Mouse (Mus musculus) neural tube, embryonic 13.5 days (tissue): ENCODE measurements around the gene Cdkl3. TPM values are rescaled to one million over a fixed set of nuclear protein-coding genes. Genes with fewer than 3 reads are reported as not detected.
A peak's percentile ranks its signal among the peaks of the same experiment; 100 is the strongest.

Experiments used
- ATAC-seq: fragments of 200-750 bp; cut with Nextera tagmentation; 2 replicates; pipeline ENCODE4 v1.8.0; 2017; ENCODE audit warnings: low read depth, mild to moderate bottlenecking, moderate TSS enrichment, moderate library complexity
- H3K27ac ChIP-seq: fragments of 300-500 bp; sonication (generic); replicated peaks from 2 replicates; pipeline ENCODE4 v1.5.1; 2015; ENCODE audit warnings: moderate library complexity, mild to moderate bottlenecking, inconsistent platforms
- H3K27me3 ChIP-seq: fragments of 300-500 bp; sonication (generic); 2 replicates; pipeline ENCODE4 v1.6.1; 2015; ENCODE audit warnings: mild to moderate bottlenecking, inconsistent platforms
- H3K36me3 ChIP-seq: fragments of 300-500 bp; sonication (generic); 2 replicates; pipeline ENCODE4 v1.6.1; 2015; ENCODE audit warnings: mild to moderate bottlenecking, inconsistent platforms
- H3K4me1 ChIP-seq: fragments of 300-500 bp; sonication (generic); replicated peaks from 2 replicates; pipeline ENCODE4 v1.6.1; 2015; ENCODE audit warnings: inconsistent platforms
- H3K4me2 ChIP-seq: fragments of 300-500 bp; sonication (generic); 2 replicates; pipeline ENCODE4 v1.6.1; 2015; ENCODE audit warnings: inconsistent platforms, mild to moderate bottlenecking, moderate library complexity
- H3K4me3 ChIP-seq: fragments of 300-500 bp; sonication (generic); 2 replicates; pipeline ENCODE4 v1.5.1; 2015; ENCODE audit warnings: mild to moderate bottlenecking, inconsistent platforms
- H3K9ac ChIP-seq: fragments of 300-500 bp; sonication (generic); 2 replicates; pipeline ENCODE4 v1.6.1; 2015; ENCODE audit warnings: moderate library complexity, mild to moderate bottlenecking, inconsistent platforms
- H3K9me3 ChIP-seq: fragments of 300-500 bp; sonication (generic); 2 replicates; pipeline ENCODE4 v1.6.1; 2016; ENCODE audit warnings: inconsistent platforms
- WGBS: fragments of 180-500 bp; shearing (Covaris S2); methylation state at CpG from one replicate; pipeline ENCODE4 v1.1.7; 2015; 5-methylcytosine and 5-hydroxymethylcytosine counted together
- polyA plus RNA-seq: library from polyadenylated mRNA; unstranded; fragments of >200 nt; fragmentation: Nextera tagmentation; extraction: Ambion mirVana; gene quantifications from 2 replicates; pipeline ENCODE4 v1.2.1, GENCODE M21; 2015

Gene Cdkl3
- polyA plus RNA-seq, 1 experiment from 2014 or later: 23.7 TPM

DNA sequence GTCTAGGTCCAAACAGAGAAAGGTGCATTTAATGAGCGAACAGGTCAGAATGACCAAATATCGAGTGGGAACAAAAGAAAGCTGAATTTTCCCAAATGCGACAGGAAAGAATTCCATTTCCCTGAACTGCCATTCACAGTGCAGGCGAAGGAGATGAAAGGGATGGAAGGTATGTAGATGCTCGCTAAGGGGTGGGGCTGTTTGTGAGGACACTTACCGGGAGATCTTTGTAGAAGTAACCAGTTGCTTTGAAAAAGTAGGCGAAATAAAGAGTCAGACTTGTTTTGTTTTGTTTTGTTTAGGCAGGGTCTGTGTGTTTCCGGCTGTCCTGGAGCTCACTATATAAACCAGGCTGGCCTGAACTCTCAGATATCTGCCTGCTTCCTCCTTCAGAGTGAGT is 28.3 kb downstream of the Cdkl3 start:
- WGBS: 59% methylated on average over 8 of the region's 8 CpGs
- ATAC-seq: no peak

DNA sequence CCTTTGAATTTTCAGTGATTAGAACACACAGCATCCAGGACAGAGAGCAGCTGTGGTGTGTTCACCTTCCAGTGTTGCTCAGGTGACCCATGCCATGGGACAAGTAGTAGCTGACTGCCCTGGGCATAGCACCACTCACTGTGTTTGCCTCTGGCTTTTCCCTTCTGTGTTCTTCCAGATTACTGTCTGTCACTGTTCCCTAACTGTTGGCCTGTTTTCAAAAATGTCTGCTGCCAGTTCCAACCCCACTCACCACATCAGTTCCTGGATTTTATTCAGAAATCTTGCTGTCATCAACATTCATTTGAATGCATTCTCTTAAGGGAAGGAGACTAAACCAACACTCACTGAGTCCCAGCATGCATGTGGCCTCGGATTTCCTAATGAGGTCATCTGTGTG is 29.9 kb downstream of the Cdkl3 start:
- no peaks in the 10 kb centered on the region; the same call in 1 of the 2 replicates for H3K9me3 ChIP-seq

More for the DNA sequence above, 28.3 kb downstream of the Cdkl3 start:
- Histone ChIP-seq H3K36me3 (peaks cover 15% of the 10 kb centered on the region), H3K4me1 (no peaks in the 10 kb centered on the region), H3K9ac (no peak overlapping the region), H3K9me3 (no peaks in the 10 kb centered on the region; the same call in 1 of the 2 replicates), H3K4me3 (no peak overlapping the region), H3K4me2 (no peak overlapping the region), H3K27me3 (no peaks in the 10 kb centered on the region), H3K27ac (no peak overlapping the region)

DNA sequence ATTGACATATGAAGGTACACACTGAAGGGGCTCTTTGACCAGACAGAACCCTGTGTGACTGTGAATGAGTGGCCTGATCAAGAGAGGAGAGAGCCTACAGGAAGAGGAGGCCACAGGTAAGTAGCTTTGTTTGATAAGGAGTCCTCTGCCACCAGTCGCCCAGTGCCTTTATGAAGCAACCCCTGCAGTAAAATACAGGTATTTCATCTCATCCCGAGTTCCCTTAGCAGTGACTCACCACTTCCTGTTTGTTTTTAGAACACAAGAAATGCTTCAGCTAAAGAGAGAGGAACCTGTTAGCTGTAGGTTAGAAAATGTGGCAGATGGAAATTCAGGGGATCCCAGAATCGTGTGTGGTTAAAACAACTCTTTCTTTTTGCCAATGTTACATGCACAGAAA is 31.9 kb downstream of the Cdkl3 start:
- H3K27me3 ChIP-seq: no peaks in the 10 kb centered on the region

More for the DNA sequence above, 29.9 kb downstream of the Cdkl3 start:
- H3K36me3 ChIP-seq: peaks cover 15% of the 10 kb centered on the region
- no peak overlapping the region for H3K9ac ChIP-seq
- no peak for ATAC-seq
- H3K27me3 ChIP-seq: no peaks in the 10 kb centered on the region
- 85% methylated on average over 1 of the region's 1 CpGs for WGBS
- H3K4me3 ChIP-seq: no peak overlapping the region
- no peaks in the 10 kb centered on the region for H3K4me1 ChIP-seq
- no peak overlapping the region for H3K27ac ChIP-seq
- H3K4me2 ChIP-seq: no peak overlapping the region

DNA sequence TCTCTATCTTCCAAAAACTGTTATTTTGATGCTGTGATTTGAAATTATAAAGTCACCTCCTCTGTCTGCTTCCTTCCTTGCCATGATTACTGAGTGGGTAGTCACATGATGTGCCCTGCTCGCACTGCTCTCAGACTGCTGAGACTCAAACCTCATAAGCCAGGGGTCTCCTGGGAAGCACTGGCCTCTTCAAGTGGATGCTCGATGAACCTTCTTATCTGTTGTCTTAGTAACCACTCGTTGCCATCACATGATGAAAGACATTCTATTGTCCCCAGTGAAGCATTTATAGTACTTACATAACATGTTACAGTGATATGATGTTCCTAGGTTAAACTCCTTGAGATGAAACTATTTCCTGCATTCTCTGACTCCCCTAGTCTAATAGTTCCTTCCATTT is 33.6 kb downstream of the Cdkl3 start:
- no peak for ATAC-seq
- Histone ChIP-seq H3K4me2 (no peak overlapping the region), H3K27me3 (no peaks in the 10 kb centered on the region), H3K4me3 (no peak overlapping the region), H3K27ac (peak overlapping the region; percentile 18), H3K4me1 (no peaks in the 10 kb centered on the region), H3K9ac (no peak overlapping the region), H3K9me3 (no peaks in the 10 kb centered on the region), H3K36me3 (peaks cover 12% of the 10 kb centered on the region; the same call in 1 of the 2 replicates)
- 40% methylated on average over 3 of the region's 3 CpGs for WGBS

More for the DNA sequence above, 31.9 kb downstream of the Cdkl3 start:
- Histone ChIP-seq H3K36me3 (peaks cover 17% of the 10 kb centered on the region), H3K4me1 (no peaks in the 10 kb centered on the region), H3K9ac (no peak overlapping the region), H3K4me2 (no peak overlapping the region), H3K27ac (no peak overlapping the region), H3K9me3 (no peaks in the 10 kb centered on the region; the same call in 1 of the 2 replicates), H3K4me3 (no peak overlapping the region)
- no peak for ATAC-seq
- 81% methylated on average over 3 of the region's 3 CpGs for WGBS

DNA sequence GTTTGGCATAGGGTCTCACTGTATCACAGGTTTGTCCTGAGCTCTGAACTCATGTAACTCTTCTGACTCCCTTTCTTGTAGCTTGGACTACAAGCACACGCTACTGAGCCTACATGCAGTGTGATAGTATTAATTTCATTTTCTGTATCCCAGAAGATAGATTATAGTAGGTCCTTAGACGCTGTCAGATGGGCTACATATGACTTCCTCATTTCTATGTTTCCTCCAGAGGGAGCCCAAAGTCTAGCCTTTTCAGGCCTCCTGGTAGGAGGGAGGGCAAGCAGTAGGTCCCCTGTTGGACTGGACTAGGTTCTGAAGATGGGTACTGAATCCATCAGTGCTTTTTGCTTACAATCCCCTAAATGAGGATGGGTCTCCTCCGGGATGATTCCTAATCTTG is 39.2 kb downstream of the Cdkl3 start:
- WGBS: 89% methylated on average over 3 of the region's 3 CpGs
- H3K4me2 ChIP-seq: no peak overlapping the region
- H3K27me3 ChIP-seq: no peaks in the 10 kb centered on the region
- no peak overlapping the region for H3K9ac ChIP-seq
- H3K4me1 ChIP-seq: peaks cover 14% of the 10 kb centered on the region; the same call in 1 of the 2 replicates
- 0 out of 2 replicates have a peak, but pooled peaks cover 7% of the 10 kb centered on the region for H3K36me3 ChIP-seq
- no peak overlapping the region for H3K27ac ChIP-seq
- no peak overlapping the region for H3K4me3 ChIP-seq
- no peaks in the 10 kb centered on the region for H3K9me3 ChIP-seq
- ATAC-seq: no peak

DNA sequence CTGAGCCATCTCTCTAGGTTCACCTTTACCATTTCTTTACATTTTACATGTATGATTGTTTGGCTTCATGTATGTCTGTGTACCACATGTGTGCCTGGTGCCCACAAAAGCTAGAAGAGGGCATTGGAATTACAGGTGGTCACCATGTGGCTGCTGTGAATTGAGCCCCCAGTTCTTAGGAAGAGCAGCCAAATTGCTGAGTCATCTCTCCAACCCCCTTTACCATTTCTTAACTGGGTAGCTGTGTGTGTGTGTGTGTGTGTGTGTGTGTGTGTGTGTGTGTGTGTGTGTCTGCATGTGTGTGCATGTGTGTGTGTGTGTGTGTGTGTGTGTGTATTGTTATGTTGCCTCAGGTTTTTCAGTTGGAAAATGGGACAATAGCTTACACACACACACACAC is 40.1 kb downstream of the Cdkl3 start:
- no peak overlapping the region for H3K4me2 ChIP-seq
- 0 out of 2 replicates have a peak, but pooled peaks cover 7% of the 10 kb centered on the region for H3K36me3 ChIP-seq
- H3K9me3 ChIP-seq: no peaks in the 10 kb centered on the region
- no peak overlapping the region for H3K27ac ChIP-seq
- no peaks in the 10 kb centered on the region for H3K27me3 ChIP-seq
- H3K4me3 ChIP-seq: no peak overlapping the region
- ATAC-seq: no peak
- no peak overlapping the region for H3K9ac ChIP-seq
- peaks cover 14% of the 10 kb centered on the region; the same call in 1 of the 2 replicates for H3K4me1 ChIP-seq

DNA sequence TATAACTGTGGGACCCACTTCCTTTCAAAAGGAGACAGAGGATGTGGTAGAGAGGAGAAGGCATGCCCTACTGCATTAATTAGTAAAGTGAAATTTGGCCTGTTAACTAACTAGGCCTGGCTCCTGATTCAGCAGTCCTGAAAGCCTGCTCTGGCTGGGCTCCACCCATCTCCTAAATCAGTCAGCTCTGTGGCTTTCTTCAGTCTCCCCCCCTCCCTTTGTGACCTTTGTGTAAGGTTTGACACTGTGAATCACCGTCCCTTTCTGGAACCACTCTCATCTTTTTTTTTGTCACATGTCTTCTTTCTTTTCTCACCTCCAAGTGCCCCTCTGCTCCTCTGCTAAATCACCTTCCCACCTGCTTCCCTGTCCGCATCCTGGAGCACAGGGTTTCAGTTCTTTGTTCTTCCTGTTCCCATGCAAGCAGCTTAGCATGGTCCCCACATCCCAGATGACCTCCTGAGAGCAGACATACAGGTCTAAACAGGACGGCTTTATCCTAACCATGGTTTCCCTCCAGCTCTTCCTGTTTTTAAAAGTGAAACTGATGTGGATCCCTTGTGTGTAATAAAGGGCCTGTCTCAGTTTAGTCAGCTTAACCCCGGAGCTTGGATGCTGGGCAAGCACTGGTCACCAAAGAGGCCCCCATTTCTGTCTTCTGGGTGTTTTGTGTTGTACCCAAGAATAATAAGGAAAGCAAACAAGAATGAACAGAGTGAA is 42.6 kb downstream of the Cdkl3 start:
- no peaks in the 10 kb centered on the region for H3K27me3 ChIP-seq
- 0 out of 2 replicates have a peak, but pooled peaks cover 3% of the 10 kb centered on the region for H3K36me3 ChIP-seq
- no peaks in the 10 kb centered on the region for H3K9me3 ChIP-seq
- no peak for ATAC-seq
- 25% methylated on average over 4 of the region's 4 CpGs for WGBS
- no peak overlapping the region for H3K4me3 ChIP-seq
- peaks cover 14% of the 10 kb centered on the region; the same call in 1 of the 2 replicates for H3K4me1 ChIP-seq
- no peak overlapping the region for H3K9ac ChIP-seq
- H3K4me2 ChIP-seq: no peak overlapping the region
- no peak overlapping the region for H3K27ac ChIP-seq

DNA sequence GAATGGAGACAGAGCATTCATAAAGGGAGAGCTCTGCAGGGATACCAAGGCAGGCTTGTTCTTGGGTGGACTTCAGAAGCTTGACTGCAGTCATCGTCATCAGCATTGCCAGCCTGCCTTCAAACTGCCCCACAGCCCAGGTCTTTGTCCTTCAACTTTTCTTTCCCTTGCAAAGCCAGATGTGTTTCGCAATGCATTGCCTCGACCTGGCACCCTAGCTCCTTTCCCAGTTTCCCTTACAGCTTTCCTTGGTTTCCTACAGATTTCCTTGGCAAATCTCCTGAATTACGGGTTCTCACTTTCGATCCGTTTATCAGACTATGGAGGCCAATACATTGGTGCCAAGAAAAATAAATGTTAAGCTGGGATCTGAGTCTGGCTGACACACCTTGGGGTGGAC is 49.4 kb downstream of the Cdkl3 start:
- H3K9me3 ChIP-seq: no peaks in the 10 kb centered on the region
- no peak overlapping the region for H3K9ac ChIP-seq
- no peaks in the 10 kb centered on the region for H3K4me1 ChIP-seq
- 92% methylated on average over 6 of the region's 6 CpGs for WGBS
- no peaks in the 10 kb centered on the region for H3K27me3 ChIP-seq
- no peak overlapping the region for H3K4me2 ChIP-seq
- H3K27ac ChIP-seq: no peak overlapping the region
- H3K4me3 ChIP-seq: no peak overlapping the region
- H3K36me3 ChIP-seq: no peaks in the 10 kb centered on the region
- ATAC-seq: no peak

DNA sequence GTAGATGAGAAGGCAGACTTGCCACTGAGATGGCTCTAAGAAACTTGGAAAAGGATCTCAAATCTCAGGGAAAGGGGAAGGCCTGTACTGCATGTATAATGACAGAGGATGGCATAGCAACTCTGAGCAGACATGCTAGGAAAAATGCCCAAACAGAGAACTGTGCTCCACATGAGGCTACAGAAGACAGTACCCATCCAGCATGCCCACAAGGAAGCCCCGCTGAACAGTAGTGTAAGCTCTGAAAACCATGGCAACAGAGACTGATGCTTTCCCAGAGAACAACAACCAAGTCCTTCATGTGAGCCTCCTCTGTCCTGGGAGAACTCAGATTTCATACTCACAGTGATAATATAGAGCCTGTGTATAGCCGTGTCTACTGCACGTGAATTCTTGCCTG is 50.7 kb downstream of the Cdkl3 start:
- Histone ChIP-seq H3K27ac (no peak overlapping the region), H3K4me2 (no peak overlapping the region), H3K9me3 (no peaks in the 10 kb centered on the region), H3K36me3 (no peaks in the 10 kb centered on the region), H3K4me1 (no peaks in the 10 kb centered on the region), H3K27me3 (no peaks in the 10 kb centered on the region), H3K9ac (no peak overlapping the region), H3K4me3 (no peak overlapping the region)
- no peak for ATAC-seq
- 87% methylated on average over 3 of the region's 3 CpGs for WGBS

DNA sequence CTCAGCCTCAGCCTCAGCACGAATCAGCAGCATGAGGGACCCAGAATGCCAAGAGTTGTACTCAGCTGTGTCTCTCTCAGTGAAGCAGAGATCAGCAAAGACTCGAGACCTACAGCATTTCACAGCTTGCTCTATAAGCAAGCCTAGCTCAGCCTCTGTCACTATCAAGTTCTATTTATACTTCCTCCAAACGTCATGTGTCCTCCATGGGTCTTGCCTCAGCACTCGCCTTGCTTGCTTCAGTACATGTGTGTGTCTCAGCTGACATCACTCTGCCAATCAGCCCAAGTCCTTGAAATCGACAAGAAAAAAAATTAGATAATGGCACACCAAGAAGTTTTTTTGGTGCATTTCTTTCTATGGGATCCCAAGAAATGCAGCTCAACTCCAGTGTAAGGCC is 52.2 kb downstream of the Cdkl3 start:
- Histone ChIP-seq H3K4me2 (no peak overlapping the region), H3K27ac (no peak overlapping the region), H3K4me3 (no peak overlapping the region), H3K36me3 (no peaks in the 10 kb centered on the region), H3K9me3 (no peaks in the 10 kb centered on the region), H3K9ac (no peak overlapping the region), H3K4me1 (no peaks in the 10 kb centered on the region), H3K27me3 (no peaks in the 10 kb centered on the region)
- WGBS: 81% methylated on average over 5 of the region's 5 CpGs
- ATAC-seq: no peak

DNA sequence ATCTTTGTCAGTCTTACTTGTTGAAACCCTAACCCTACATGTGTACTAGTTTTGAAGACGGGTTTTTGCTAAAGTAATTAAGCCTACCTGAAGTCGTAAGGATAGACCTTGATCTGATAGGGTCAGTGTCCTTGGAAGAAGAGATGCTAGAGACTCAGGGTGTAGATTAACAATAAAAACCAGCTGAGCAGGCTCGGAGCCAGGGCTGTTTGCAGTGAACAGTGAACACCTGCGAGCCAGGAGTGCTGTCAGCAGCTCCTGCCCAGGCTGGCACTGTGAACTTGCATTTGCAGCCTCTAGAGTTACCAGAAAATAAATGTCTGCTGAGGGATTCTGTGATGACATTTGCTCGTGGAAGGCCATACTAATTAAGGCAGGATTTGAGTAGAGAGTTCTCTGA is 55.0 kb downstream of the Cdkl3 start:
- Histone ChIP-seq H3K9me3 (no peaks in the 10 kb centered on the region), H3K9ac (no peak overlapping the region), H3K4me2 (no peak overlapping the region), H3K27ac (no peak overlapping the region), H3K4me1 (no peaks in the 10 kb centered on the region), H3K4me3 (no peak overlapping the region), H3K36me3 (no peaks in the 10 kb centered on the region), H3K27me3 (no peaks in the 10 kb centered on the region)
- WGBS: 76% methylated on average over 5 of the region's 5 CpGs
- ATAC-seq: no peak

DNA sequence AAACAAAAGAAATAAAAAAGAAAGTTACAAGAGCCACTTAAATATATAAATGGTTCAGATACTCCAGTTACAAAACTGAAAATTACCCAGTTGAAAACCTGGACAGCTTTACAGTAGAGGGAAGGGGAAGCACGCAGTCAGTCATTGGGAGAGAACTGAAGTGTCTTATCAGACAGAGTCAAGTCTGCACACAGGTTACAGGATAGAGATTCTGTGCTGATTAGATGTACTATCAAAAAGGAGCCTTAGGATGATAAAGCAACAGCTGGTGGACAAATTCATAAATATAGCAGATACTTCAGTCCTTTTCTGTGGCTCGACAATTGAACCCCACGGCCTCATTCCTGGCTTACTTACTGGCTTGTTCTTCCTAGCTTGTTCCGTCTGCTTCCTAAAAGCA is 56.3 kb downstream of the Cdkl3 start:
- no peak overlapping the region for H3K27ac ChIP-seq
- no peak overlapping the region for H3K9ac ChIP-seq
- no peaks in the 10 kb centered on the region for H3K27me3 ChIP-seq
- ATAC-seq: no peak
- H3K9me3 ChIP-seq: no peaks in the 10 kb centered on the region
- H3K4me2 ChIP-seq: no peak overlapping the region
- H3K4me1 ChIP-seq: no peaks in the 10 kb centered on the region
- no peaks in the 10 kb centered on the region for H3K36me3 ChIP-seq
- no peak overlapping the region for H3K4me3 ChIP-seq
- 98% methylated on average over 4 of the region's 4 CpGs for WGBS

DNA sequence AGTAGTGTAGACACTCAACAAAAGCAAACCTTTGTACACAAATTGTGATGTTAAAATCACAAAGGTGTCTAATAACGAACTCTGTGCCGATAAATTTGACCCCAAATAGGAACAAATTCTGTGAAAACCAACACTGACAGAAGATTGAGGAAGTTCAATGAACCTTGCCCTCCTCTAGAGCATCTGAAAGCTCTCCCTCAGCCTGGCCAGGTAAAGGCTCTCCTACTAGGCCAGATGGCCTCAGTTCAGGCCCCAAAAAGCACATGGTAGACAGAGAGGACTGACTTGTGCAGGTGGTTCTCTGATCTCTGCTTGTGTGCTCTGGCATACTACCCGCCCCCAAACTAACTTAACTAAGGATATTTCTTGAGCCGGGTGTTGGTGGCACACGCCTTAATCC is 58.4 kb downstream of the Cdkl3 start:
- no peaks in the 10 kb centered on the region for H3K9me3 ChIP-seq
- H3K36me3 ChIP-seq: no peaks in the 10 kb centered on the region
- no peaks in the 10 kb centered on the region for H3K27me3 ChIP-seq
- WGBS: 95% methylated on average over 5 of the region's 5 CpGs
- H3K4me3 ChIP-seq: no peak overlapping the region
- H3K9ac ChIP-seq: no peak overlapping the region
- H3K4me2 ChIP-seq: no peak overlapping the region
- H3K27ac ChIP-seq: no peak overlapping the region
- no peak for ATAC-seq
- no peaks in the 10 kb centered on the region for H3K4me1 ChIP-seq
